Mouse (Mus musculus): ENCODE data around the gene Etnk1. TPM values are rescaled to one million over a fixed set of nuclear protein-coding genes. Genes with fewer than 3 reads are reported as not detected.

Etnk1 gene
- total and polyA plus RNA-seq, 2 experiments: 14.0 to 26.4 TPM

DNA sequence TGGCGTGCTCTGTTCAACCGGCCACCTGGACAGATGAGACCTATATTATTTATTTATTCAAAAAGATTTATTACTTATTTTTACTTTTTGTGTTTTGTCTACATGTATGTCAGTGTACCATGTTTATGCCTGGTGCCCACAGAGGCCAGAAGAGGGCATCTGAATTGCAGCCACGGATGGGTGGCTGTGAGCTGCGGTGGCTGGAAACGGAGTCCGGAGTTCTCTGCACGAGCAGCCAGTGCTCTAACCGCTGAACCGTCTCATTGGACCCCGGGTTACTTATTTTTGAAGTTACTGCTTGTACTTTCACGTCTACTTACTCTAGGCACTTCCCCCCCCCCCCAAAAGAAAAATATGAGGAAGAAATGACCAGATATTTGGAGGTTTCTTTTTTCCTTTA lies 65.7 kb downstream of the Etnk1 start:
- no peak for TF ChIP-seq POLR2A (IDR thresholded peaks at IDR 0.05; ENCODE audit: extremely low read depth, insufficient read depth, low read length)
- no peak for TF ChIP-seq CTCF (IDR thresholded peaks at IDR 0.05; ENCODE audit: low read depth, low read length)
- Histone ChIP-seq H3K27me3 (ENCODE audit: control insufficient read depth, insufficient read depth, low read length) (no peaks in the 10 kb centered on the region), H3K27ac (replicated peaks; ENCODE audit: insufficient read depth, low read depth, low read length) (no peak overlapping the region), H3K36me3 (ENCODE audit: control insufficient read depth, insufficient read depth, low read length) (no peaks in the 10 kb centered on the region), H3K4me3 (ENCODE audit: insufficient read depth, low read depth, low read length) (no peak overlapping the region), H3K9ac (ENCODE audit: low read depth, low read length) (no peak overlapping the region), H3K79me2 (ENCODE audit: control insufficient read depth, insufficient read depth, low read length) (no peaks in the 10 kb centered on the region), H3K4me1 (ENCODE audit: control insufficient read depth, insufficient read depth, low read length) (no peaks in the 10 kb centered on the region)
- WGBS: 91% methylated on average over 11 of the region's 11 CpGs
- no peak for DNase-seq (ENCODE audit: extremely low read depth, low read depth, low spot score)

DNA sequence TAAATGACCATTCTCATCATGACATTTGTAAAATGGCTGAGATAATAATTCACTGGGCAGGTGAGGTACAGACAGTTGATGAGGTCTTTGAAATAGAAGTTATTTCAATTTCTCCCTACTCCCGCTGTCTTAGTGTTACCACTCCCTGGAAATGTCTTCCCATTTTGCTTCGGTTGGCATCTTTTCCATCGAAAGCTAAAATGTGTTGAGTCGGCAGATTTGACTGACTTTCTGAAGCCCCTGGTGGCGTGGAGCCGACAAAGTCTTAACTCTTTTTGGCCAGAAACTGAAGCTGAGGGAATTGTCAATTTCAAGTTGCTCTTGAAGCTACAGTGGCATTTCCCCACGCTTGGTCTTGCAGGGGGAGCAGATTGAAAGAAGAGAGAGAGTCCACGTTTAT lies 67.8 kb downstream of the Etnk1 start:
- H3K27me3 ChIP-seq (ENCODE audit: control insufficient read depth, insufficient read depth, low read length): no peaks in the 10 kb centered on the region
- WGBS: 78% methylated on average over 8 of the region's 8 CpGs
- no peak for TF ChIP-seq POLR2A (IDR thresholded peaks at IDR 0.05; ENCODE audit: extremely low read depth, insufficient read depth, low read length)
- TF ChIP-seq CTCF (IDR thresholded peaks at IDR 0.05; ENCODE audit: low read depth, low read length): no peak
- no peaks in the 10 kb centered on the region for H3K36me3 ChIP-seq (ENCODE audit: control insufficient read depth, insufficient read depth, low read length)
- no peaks in the 10 kb centered on the region for H3K4me1 ChIP-seq (ENCODE audit: control insufficient read depth, insufficient read depth, low read length)
- H3K27ac ChIP-seq (replicated peaks; ENCODE audit: insufficient read depth, low read depth, low read length): no peak overlapping the region
- H3K9ac ChIP-seq (ENCODE audit: low read depth, low read length): no peak overlapping the region
- DNase-seq (ENCODE audit: extremely low read depth, low read depth, low spot score): no peak
- H3K79me2 ChIP-seq (ENCODE audit: control insufficient read depth, insufficient read depth, low read length): no peaks in the 10 kb centered on the region
- H3K4me3 ChIP-seq (ENCODE audit: insufficient read depth, low read depth, low read length): no peak overlapping the region

DNA sequence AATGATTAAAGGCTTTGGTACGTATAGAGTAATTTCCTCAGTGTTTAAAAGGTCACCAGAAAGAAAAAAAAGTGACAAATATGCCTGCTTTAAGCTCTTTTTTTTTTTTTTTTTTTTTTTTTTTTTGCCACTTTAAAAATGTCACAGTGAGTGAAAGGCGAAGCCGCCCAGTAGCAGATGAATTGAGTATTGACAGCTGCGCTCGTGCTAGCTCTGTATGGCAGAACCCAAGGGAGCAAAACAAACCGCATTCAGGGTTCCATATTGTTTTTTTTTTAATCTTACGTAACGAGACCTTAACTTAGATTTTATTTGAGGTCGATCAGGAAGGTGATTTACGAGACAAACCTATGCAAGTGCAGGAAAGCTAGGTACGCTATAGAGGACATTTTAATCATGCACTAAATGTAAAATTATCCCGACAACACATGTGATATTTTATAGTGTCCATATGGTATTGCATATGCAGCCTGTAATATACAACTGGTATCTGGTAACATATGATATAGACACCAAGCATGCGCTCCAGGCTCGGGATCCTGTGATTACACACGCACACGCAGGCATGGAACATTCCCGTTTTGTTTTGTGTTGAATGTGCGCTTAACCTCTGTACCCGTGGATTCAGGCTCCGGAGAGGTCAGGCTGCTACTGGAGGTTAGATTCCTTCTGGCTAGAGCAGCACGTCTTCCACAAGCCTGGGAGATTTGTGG lies 72.5 kb downstream of the Etnk1 start:
- Histone ChIP-seq H3K36me3 (ENCODE audit: control insufficient read depth, insufficient read depth, low read length) (no peaks in the 10 kb centered on the region), H3K9ac (ENCODE audit: low read depth, low read length) (no peak overlapping the region), H3K4me1 (ENCODE audit: control insufficient read depth, insufficient read depth, low read length) (peaks cover 6% of the 10 kb centered on the region), H3K79me2 (ENCODE audit: control insufficient read depth, insufficient read depth, low read length) (no peaks in the 10 kb centered on the region), H3K27me3 (ENCODE audit: control insufficient read depth, insufficient read depth, low read length) (no peaks in the 10 kb centered on the region), H3K4me3 (ENCODE audit: insufficient read depth, low read depth, low read length) (no peak overlapping the region), H3K27ac (replicated peaks; ENCODE audit: insufficient read depth, low read depth, low read length) (no peak overlapping the region)
- DNase-seq (ENCODE audit: extremely low read depth, low read depth, low spot score): no peak
- WGBS: 83% methylated on average over 21 of the region's 21 CpGs
- TF ChIP-seq CTCF (IDR thresholded peaks at IDR 0.05; ENCODE audit: low read depth, low read length) (no peak), POLR2A (IDR thresholded peaks at IDR 0.05; ENCODE audit: extremely low read depth, insufficient read depth, low read length) (no peak)

DNA sequence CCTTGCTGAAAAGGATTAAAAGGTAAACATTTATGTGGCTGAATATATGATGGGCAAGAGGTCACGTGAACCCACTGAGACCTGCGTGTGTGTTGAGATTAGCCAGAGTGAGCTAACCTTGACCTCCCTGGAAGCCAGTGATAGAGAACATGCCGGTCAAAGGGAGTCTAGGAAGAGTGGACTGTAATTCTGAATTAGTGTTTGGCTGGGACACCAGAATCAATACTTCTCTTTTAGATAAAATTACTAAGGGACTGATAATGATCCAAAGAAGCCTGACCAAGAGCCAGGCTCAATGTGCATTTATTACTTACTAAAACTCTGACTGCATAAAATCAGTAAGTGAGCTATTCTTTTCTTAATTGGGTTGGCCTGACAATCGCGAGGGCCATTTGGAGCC lies 76.2 kb downstream of the Etnk1 start:
- Histone ChIP-seq H3K4me1 (ENCODE audit: control insufficient read depth, insufficient read depth, low read length) (peaks cover 6% of the 10 kb centered on the region), H3K27ac (replicated peaks; ENCODE audit: insufficient read depth, low read depth, low read length) (peak overlapping the region; percentile 63; the same call in 1 of the 2 replicates), H3K9ac (ENCODE audit: low read depth, low read length) (no peak overlapping the region), H3K27me3 (ENCODE audit: control insufficient read depth, insufficient read depth, low read length) (no peaks in the 10 kb centered on the region), H3K4me3 (ENCODE audit: insufficient read depth, low read depth, low read length) (no peak overlapping the region), H3K36me3 (ENCODE audit: control insufficient read depth, insufficient read depth, low read length) (no peaks in the 10 kb centered on the region), H3K79me2 (ENCODE audit: control insufficient read depth, insufficient read depth, low read length) (no peaks in the 10 kb centered on the region)
- 42% methylated on average over 5 of the region's 5 CpGs for WGBS
- DNase-seq (ENCODE audit: extremely low read depth, low read depth, low spot score): peak; percentile 91
- TF ChIP-seq CTCF (IDR thresholded peaks at IDR 0.05; ENCODE audit: low read depth, low read length): no peak
- TF ChIP-seq POLR2A (IDR thresholded peaks at IDR 0.05; ENCODE audit: extremely low read depth, insufficient read depth, low read length): no peak

DNA sequence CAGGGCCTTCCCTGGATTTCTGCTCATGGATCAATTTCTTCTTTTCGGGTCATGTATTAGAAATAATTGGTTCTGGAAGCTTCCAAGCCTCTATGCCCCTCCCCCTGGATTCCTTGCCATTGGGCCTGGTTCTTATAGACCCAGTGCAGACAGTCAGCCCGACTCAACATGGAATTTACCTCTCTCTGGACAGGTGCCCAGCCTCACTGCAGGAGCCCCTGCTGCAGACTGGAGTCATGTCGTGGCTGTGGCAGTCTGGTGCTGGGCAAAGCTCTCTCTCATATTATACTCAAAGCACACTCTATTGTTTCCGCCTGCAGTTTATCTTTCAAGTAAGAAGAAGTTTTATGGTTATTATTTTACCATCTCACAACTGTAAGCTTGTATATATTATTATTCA lies 90.9 kb downstream of the Etnk1 start:
- 84% methylated on average over 4 of the region's 4 CpGs for WGBS
- no peaks in the 10 kb centered on the region for H3K27me3 ChIP-seq (ENCODE audit: control insufficient read depth, insufficient read depth, low read length)
- H3K36me3 ChIP-seq (ENCODE audit: control insufficient read depth, insufficient read depth, low read length): no peaks in the 10 kb centered on the region
- no peak for TF ChIP-seq CTCF (IDR thresholded peaks at IDR 0.05; ENCODE audit: low read depth, low read length)
- TF ChIP-seq POLR2A (IDR thresholded peaks at IDR 0.05; ENCODE audit: extremely low read depth, insufficient read depth, low read length): no peak
- H3K9ac ChIP-seq (ENCODE audit: low read depth, low read length): no peak overlapping the region
- no peak overlapping the region for H3K27ac ChIP-seq (replicated peaks; ENCODE audit: insufficient read depth, low read depth, low read length)
- H3K4me3 ChIP-seq (ENCODE audit: insufficient read depth, low read depth, low read length): no peak overlapping the region
- no peak for DNase-seq (ENCODE audit: extremely low read depth, low read depth, low spot score)
- no peaks in the 10 kb centered on the region for H3K4me1 ChIP-seq (ENCODE audit: control insufficient read depth, insufficient read depth, low read length)
- H3K79me2 ChIP-seq (ENCODE audit: control insufficient read depth, insufficient read depth, low read length): no peaks in the 10 kb centered on the region

DNA sequence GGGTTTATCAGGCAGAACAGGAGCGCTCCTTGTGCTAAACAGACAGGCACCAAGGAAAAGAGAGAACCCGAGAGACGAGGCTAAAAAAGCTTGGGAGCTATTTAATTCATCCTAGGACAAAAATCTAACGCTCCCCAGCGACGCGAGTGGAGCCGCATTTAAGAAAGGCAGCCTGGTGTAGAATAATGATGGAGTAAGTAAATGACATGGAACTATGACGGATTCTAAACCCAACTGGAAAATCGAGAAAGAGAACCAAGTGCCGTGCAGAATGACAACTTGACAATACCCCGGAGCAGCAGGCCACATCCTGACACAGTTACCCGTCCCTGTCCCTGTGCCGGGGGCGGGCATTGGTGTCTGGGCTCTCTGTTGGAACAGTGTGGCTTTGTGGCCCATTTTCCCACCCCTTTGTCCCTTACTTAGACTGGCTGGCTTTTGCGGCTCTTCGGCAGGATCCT lies 92.2 kb downstream of the Etnk1 start:
- WGBS: 86% methylated on average over 17 of the region's 17 CpGs
- Histone ChIP-seq H3K36me3 (ENCODE audit: control insufficient read depth, insufficient read depth, low read length) (no peaks in the 10 kb centered on the region), H3K27me3 (ENCODE audit: control insufficient read depth, insufficient read depth, low read length) (no peaks in the 10 kb centered on the region), H3K4me3 (ENCODE audit: insufficient read depth, low read depth, low read length) (no peak overlapping the region), H3K4me1 (ENCODE audit: control insufficient read depth, insufficient read depth, low read length) (no peaks in the 10 kb centered on the region), H3K79me2 (ENCODE audit: control insufficient read depth, insufficient read depth, low read length) (no peaks in the 10 kb centered on the region), H3K9ac (ENCODE audit: low read depth, low read length) (no peak overlapping the region), H3K27ac (replicated peaks; ENCODE audit: insufficient read depth, low read depth, low read length) (no peak overlapping the region)
- DNase-seq (ENCODE audit: extremely low read depth, low read depth, low spot score): no peak
- TF ChIP-seq POLR2A (IDR thresholded peaks at IDR 0.05; ENCODE audit: extremely low read depth, insufficient read depth, low read length): no peak
- no peak for TF ChIP-seq CTCF (IDR thresholded peaks at IDR 0.05; ENCODE audit: low read depth, low read length)

Measured in liver, adult 2 months (tissue).